Mouse (Mus musculus) cerebellum, adult 2 months (tissue): ENCODE measurements around the gene Pgs1.

Experiments used
- CTCF ChIP-seq: fragments of 200-500 bp; IDR thresholded peaks from 2 replicates; pipeline ENCODE4 v1.5.1; 2011; ENCODE audit warnings: low read depth, mild to moderate bottlenecking, control low read depth, low read length, moderate library complexity, borderline replicate concordance; ENCODE audit not compliant: insufficient read depth
- POLR2A ChIP-seq: fragments of 200-500 bp; IDR thresholded peaks from 2 replicates; pipeline ENCODE4 v1.6.1; 2011; ENCODE audit warnings: low read length, control low read depth, borderline replicate concordance; ENCODE audit not compliant: insufficient read depth

GRCm38 (mm10) chr11:118049641-118050040 lies 63.5 kb downstream of the Pgs1 start:
- TF ChIP-seq CTCF (no peak), POLR2A (no peak)
